8 mouse cellular contexts compared by ENCODE assay signal in genomic region chr17:6019776-6020175, GRCm38 (mm10). TPM values are rescaled to one million over a fixed set of nuclear protein-coding genes. Genes with fewer than 3 reads are reported as not detected.
DNase-seq lines count a peak whose midpoint lies in the region; ATAC-seq and TF ChIP-seq lines count a peak whose summit lies in the region.

No protein-coding gene starts in this region.

- peak; percentile 77 for TF ChIP-seq CTCF in liver, embryonic 14.5 days (IDR thresholded peaks at IDR 0.05; ENCODE audit: low read depth)

- H3K36me3 ChIP-seq in liver, embryonic 14.5 days (replicated peaks; ENCODE audit: control insufficient read depth, insufficient read depth, low read depth) = no peaks in the 10 kb centered on the region

- H3K9ac ChIP-seq in liver, embryonic 14.5 days (replicated peaks) = no peak overlapping the region

- peak; percentile 63 to 85 for DNase-seq in adrenal gland, adult (ENCODE audit: inconsistent age in 2 of 2, low spot score in 1 of 2)
- DNase-seq in adrenal gland, adult 8-10 months = no peak
- peak; percentile 47 for DNase-seq in left cerebral cortex, postnatal 4 days
- no peak for DNase-seq in left cerebral cortex, adult 8-10 months (ENCODE audit: low spot score in 2 of 2)
- peak; percentile 57 for DNase-seq in cerebellum, adult 11 months
- DNase-seq in liver, embryonic 14.5 days (ENCODE audit: low read depth in 3 of 3, low spot score in 3 of 3) = no peak
- peak; percentile 64 for DNase-seq in thymus, postnatal 4 days

- H3K4me2 ChIP-seq in liver, embryonic 14.5 days (ENCODE audit: low read depth) = no peak overlapping the region

- TF ChIP-seq EP300 in liver, embryonic 14.5 days (IDR thresholded peaks at IDR 0.05; ENCODE audit: low read depth) = no peak

- no peak overlapping the region for H3K4me3 ChIP-seq in liver, embryonic 14.5 days (ENCODE audit: insufficient read depth in 1 of 2, low read depth in 2 of 2, low read length in 2 of 2)

- no peaks in the 10 kb centered on the region for H3K27me3 ChIP-seq in liver, embryonic 14.5 days (ENCODE audit: control insufficient read depth, insufficient read depth, low read length)

- no peaks in the 10 kb centered on the region for H3K9me3 ChIP-seq in liver, embryonic 14.5 days (ENCODE audit: control insufficient read depth, low read length)

- no peak for ATAC-seq in liver, embryonic 14.5 days (ENCODE audit: insufficient read depth)
- no peak for ATAC-seq in inflammation-experienced regulatory T-cells, adult 6 months

- H3K4me1 ChIP-seq in liver, embryonic 14.5 days (replicated peaks; ENCODE audit: control insufficient read depth in 2 of 2, insufficient read depth in 2 of 2, low read length in 1 of 2) = peaks cover 0 to 6% of the 10 kb centered on the region in 2 experiments; a peak in 1 of 4 replicates

- intact Hi-C loops in left cerebral cortex, postnatal 4 days (cut with DNase I) = loop anchor here (5.0 kb wide), 1 partner anchor 82 kb away; no protein-coding TSS in a partner anchor

- 32% methylated on average over 2 of the region's 2 CpGs for WGBS in liver, embryonic 14.5 days (ENCODE audit: insufficient replicate concordance)

- no peak overlapping the region for H3K27ac ChIP-seq in liver, embryonic 14.5 days

RNA-seq across cellular contexts. Expression of gene Serac1, which starts 59.8 kb away (rescaled TPM):
- total RNA-seq in adrenal gland, adult 8-10 months (2022) = 10 to 100 TPM in 2 of 4 experiments, 1 to 10 TPM in 2; 8.9 to 10.6 (median 9.9) TPM
- total RNA-seq in left cerebral cortex, postnatal 4 days (2021) = 10 to 100 TPM; 18.7 to 19.8 TPM
- total RNA-seq in left cerebral cortex, adult 8-10 months (2022) = 10 to 100 TPM; 12.8 to 16.4 (median 14.4) TPM
- polyA plus RNA-seq in liver, embryonic 14.5 days (2012; rRNA removed) = 1.6 TPM in 2 replicates
- 0.69 and 1.5 TPM in 2 replicates for polyA plus RNA-seq in liver, embryonic 14.5 days (2014; fragmentation: Nextera tagmentation; extraction: Ambion mirVana)
- polyA plus RNA-seq in inflammation-experienced regulatory T-cells, adult 6 months (2017; shearing (Covaris generic)) = 1 to 10 TPM; 1.8 to 2.7 (median 1.9) TPM

RNA-seq across cellular contexts. Expression of gene Gtf2h5, which starts 59.8 kb away (rescaled TPM):
- 10 to 100 TPM; 72.6 to 91.7 (median 76.8) TPM for total RNA-seq in adrenal gland, adult 8-10 months (2022)
- 100 to 1,000 TPM; 168 to 169 TPM for total RNA-seq in left cerebral cortex, postnatal 4 days (2021)
- 100 to 1,000 TPM in 3 of 4 experiments, 10 to 100 TPM in 1; 92.8 to 108 (median 103) TPM for total RNA-seq in left cerebral cortex, adult 8-10 months (2022)
- 11.9 and 26.7 TPM in 2 replicates for polyA plus RNA-seq in liver, embryonic 14.5 days (2012; rRNA removed)
- 82.3 and 84.0 TPM in 2 replicates for polyA plus RNA-seq in liver, embryonic 14.5 days (2014; fragmentation: Nextera tagmentation; extraction: Ambion mirVana)
- polyA plus RNA-seq in inflammation-experienced regulatory T-cells, adult 6 months (2017; shearing (Covaris generic)) = 100 to 1,000 TPM in 2 of 3 experiments, 10 to 100 TPM in 1; 97.3 to 112 (median 100) TPM

Comparison
In these comparisons a context has a peak if more than half of its experiments do, and no peak if none do; other contexts are left out.
1. DNase-seq: peak in adrenal gland, adult (2 of 2), left cerebral cortex, postnatal 4 days (single experiment), cerebellum, adult 11 months (single experiment) and thymus, postnatal 4 days (single experiment); none in adrenal gland, adult 8-10 months (single experiment), left cerebral cortex, adult 8-10 months (0 of 2) and liver, embryonic 14.5 days (0 of 3).